Mouse (Mus musculus) MEL (cell line): ENCODE data around the gene Btg2. TPM values are rescaled to one million over a fixed set of nuclear protein-coding genes. Genes with fewer than 3 reads are reported as not detected.

Experiments used
- polyA plus RNA-seq, 2 experiments: library from polyadenylated mRNA; stranded (reverse) in 1 of 2; unstranded in 1 of 2; fragments of >175 nt in 1 of 2; fragments of >200 nt in 1 of 2; gene quantifications; 2 replicates each; pipeline versions ENCODE4 v1.2.1 to v1.2.4; 2012; ENCODE audit warnings: low replicate concordance in 2 of 2, low read depth in 1 of 2; ENCODE audit not compliant: insufficient read length in 2 of 2, insufficient read depth in 1 of 2, missing spikeins in 1 of 2
- total RNA-seq: library from RNA; depleted of rRNA; stranded (reverse); fragments of 300-350 nt; gene quantifications from 2 replicates; pipeline ENCODE4 v1.2.3, GENCODE M21; 2012; rRNA removed

The Btg2 gene
- total and polyA plus RNA-seq, 3 experiments = 2.1 to 3.6 TPM; not detected in 1

Other genes with a start within 250 kb of the Btg2 start
- 0.23 and 0.27 TPM in 2 replicates for gene Optc, start 171.1 kb downstream of the Btg2 start, total RNA-seq
- gene Optc, start 171.1 kb downstream of the Btg2 start, polyA plus RNA-seq = under 1 TPM in 1 of 2 experiments, not detected in 1; 0.53 TPM
- gene Prelp, start 157.7 kb downstream of the Btg2 start, total RNA-seq = not detected in 2 replicates
- gene Prelp, start 157.7 kb downstream of the Btg2 start, polyA plus RNA-seq = not detected
- not detected in 2 replicates for gene Fmod, start 41.9 kb downstream of the Btg2 start, total RNA-seq
- not detected for gene Fmod, start 41.9 kb downstream of the Btg2 start, polyA plus RNA-seq
- gene Chit1, start 32.1 kb upstream of the Btg2 start, total RNA-seq = not detected in 2 replicates
- not detected for gene Chit1, start 32.1 kb upstream of the Btg2 start, polyA plus RNA-seq
- not detected in 2 replicates for gene Chil1, start 103.1 kb upstream of the Btg2 start, total RNA-seq
- gene Chil1, start 103.1 kb upstream of the Btg2 start, polyA plus RNA-seq = not detected
- not detected in 2 replicates for gene Mybph, start 114.3 kb upstream of the Btg2 start, total RNA-seq
- not detected for gene Mybph, start 114.3 kb upstream of the Btg2 start, polyA plus RNA-seq
- gene Adora1, start 156.3 kb upstream of the Btg2 start, total RNA-seq = 0.03 TPM in 1 of 2 replicates, not detected in the other
- not detected for gene Adora1, start 156.3 kb upstream of the Btg2 start, polyA plus RNA-seq
- gene Myog, start 210.9 kb upstream of the Btg2 start, total RNA-seq = not detected in 2 replicates
- gene Myog, start 210.9 kb upstream of the Btg2 start, polyA plus RNA-seq = not detected